Mouse (Mus musculus) C2C12 (cell line): Measurements from ENCODE around the gene Hba-x.

ENCODE experiments used
- CEBPB ChIP-seq: IDR thresholded peaks from one replicate; pipeline ENCODE4 v1.6.1; 2011; ENCODE audit warnings: low read depth, mild to moderate bottlenecking, control low read depth, moderate library complexity
- CTCF ChIP-seq: IDR thresholded peaks from one replicate; pipeline ENCODE4 v1.5.1; 2011; ENCODE audit not compliant: control insufficient read depth, insufficient read depth, insufficient read length
- MAX ChIP-seq: IDR thresholded peaks from one replicate; pipeline ENCODE4 v1.6.1; 2011; ENCODE audit warnings: mild to moderate bottlenecking, control low read depth
- MYOD1 ChIP-seq: IDR thresholded peaks from one replicate; pipeline ENCODE4 v1.6.1; 2011; ENCODE audit warnings: low read depth; ENCODE audit not compliant: control insufficient read depth, insufficient read length
- MYOG ChIP-seq: IDR thresholded peaks from one replicate; pipeline ENCODE4 v1.6.1; 2011; ENCODE audit not compliant: control insufficient read depth, insufficient read length; ENCODE audit errors: extremely low read depth
- USF1 ChIP-seq: IDR thresholded peaks from one replicate; pipeline ENCODE4 v1.6.1; 2011; ENCODE audit warnings: low read depth, mild to moderate bottlenecking, control low read depth, moderate library complexity

- TF ChIP-seq CTCF (no peak), USF1 (no peak), MYOG (no peak), MAX (no peak), MYOD1 (no peak), CEBPB (no peak)
Measured at GRCm38 (mm10) chr11:32227555-32227954, 48.6 kb upstream of the Hba-x start.
